Mouse (Mus musculus) heart, embryonic 14.5 days (tissue): Measurements from ENCODE around the gene Zfp296. TPM values are rescaled to one million over a fixed set of nuclear protein-coding genes. Genes with fewer than 3 reads are reported as not detected.

ENCODE experiments used
- ATAC-seq: fragments of 200-750 bp; cut with Nextera tagmentation; 2 replicates; pipeline ENCODE4 v1.8.0; 2017; ENCODE audit warnings: low read depth, moderate TSS enrichment; ENCODE audit not compliant: insufficient number of reproducible peaks, insufficient read depth, low FRiP score
- H3K27ac ChIP-seq, 2 experiments: fragments of 200-500 bp in 1 of 2; fragments of 300-500 bp in 1 of 2; sonication (generic) in 1 of 2; replicated peaks in 1 of 2; 2 replicates each; pipeline ENCODE4 v1.5.1; 2012 to 2014; ENCODE audit warnings: low read depth in 2 of 2, low read length in 2 of 2, control low read depth in 1 of 2, mild to moderate bottlenecking in 1 of 2, mixed read lengths in 1 of 2; ENCODE audit not compliant: control insufficient read depth in 1 of 2, insufficient read depth in 1 of 2
- H3K27me3 ChIP-seq: fragments of 300-500 bp; sonication (generic); 2 replicates; pipeline ENCODE4 v1.6.1; 2014; ENCODE audit warnings: mild to moderate bottlenecking, low read length, control low read depth; ENCODE audit not compliant: control insufficient read depth, insufficient read depth
- H3K36me3 ChIP-seq: fragments of 300-500 bp; sonication (generic); 2 replicates; pipeline ENCODE4 v1.6.1; 2014; ENCODE audit warnings: mild to moderate bottlenecking, control low read depth, low read length, mixed read lengths; ENCODE audit not compliant: control insufficient read depth, insufficient read depth
- H3K4me1 ChIP-seq, 2 experiments: fragments of 200-500 bp in 1 of 2; fragments of 300-500 bp in 1 of 2; sonication (generic) in 1 of 2; 2 replicates each; pipeline ENCODE4 v1.6.1; 2012 to 2014; ENCODE audit warnings: low read length in 2 of 2, control low read depth in 1 of 2, mixed read lengths in 1 of 2; ENCODE audit not compliant: control insufficient read depth in 2 of 2, insufficient read depth in 2 of 2
- H3K4me2 ChIP-seq: fragments of 300-500 bp; sonication (generic); 2 replicates; pipeline ENCODE4 v1.6.1; 2014; ENCODE audit warnings: mild to moderate bottlenecking, low read length
- H3K4me3 ChIP-seq, 2 experiments: fragments of 200-500 bp in 1 of 2; fragments of 300-500 bp in 1 of 2; sonication (generic) in 1 of 2; 2 replicates each; pipeline ENCODE4 v1.5.1; 2012 to 2014; ENCODE audit warnings: low read length in 2 of 2, mild to moderate bottlenecking in 2 of 2, control low read depth in 1 of 2, low read depth in 1 of 2, moderate library complexity in 1 of 2; ENCODE audit not compliant: control insufficient read depth in 1 of 2, insufficient read depth in 1 of 2
- H3K9ac ChIP-seq: fragments of 300-500 bp; sonication (generic); 2 replicates; pipeline ENCODE4 v1.6.1; 2014; ENCODE audit warnings: mild to moderate bottlenecking, low read length
- H3K9me3 ChIP-seq: fragments of 300-500 bp; sonication (generic); 2 replicates; pipeline ENCODE4 v1.6.1; 2016; ENCODE audit warnings: low read length, control low read depth; ENCODE audit not compliant: control insufficient read depth
- WGBS: fragments of 180-500 bp; shearing (Covaris S2); extraction: QIAGEN DNeasy Blood & Tissue Kit; methylation state at CpG from one replicate; pipeline ENCODE4 v1.1.7; 2014; 5-methylcytosine and 5-hydroxymethylcytosine counted together
- polyA plus RNA-seq: library from polyadenylated mRNA; unstranded; fragments of >200 nt; fragmentation: Nextera tagmentation; extraction: Ambion mirVana; gene quantifications from 2 replicates; pipeline ENCODE4 v1.2.1, GENCODE M21; 2014

Gene Zfp296
- polyA plus RNA-seq, 1 experiment from 2014 or later, result 0.38 TPM

- no peak overlapping the region for H3K27ac ChIP-seq
- no peak overlapping the region for H3K9ac ChIP-seq
- H3K27me3 ChIP-seq, result no peaks in the 10 kb centered on the region
- H3K4me3 ChIP-seq, result no peak overlapping the region
- WGBS, result 83% methylated on average over 10 of the region's 12 CpGs
- no peaks in the 10 kb centered on the region for H3K4me1 ChIP-seq
- H3K4me2 ChIP-seq, result no peak overlapping the region
- H3K36me3 ChIP-seq, result peaks cover 17% of the 10 kb centered on the region
- no peak for ATAC-seq
- no peaks in the 10 kb centered on the region for H3K9me3 ChIP-seq
These were observed 32.7 kb downstream of the Zfp296 start for GRCm38 (mm10) chr7:19609641-19610332.

- Histone ChIP-seq H3K9ac (no peak overlapping the region), H3K27ac (no peak overlapping the region), H3K9me3 (no peaks in the 10 kb centered on the region), H3K4me3 (no peak overlapping the region), H3K36me3 (peaks cover 24% of the 10 kb centered on the region), H3K4me2 (no peak overlapping the region), H3K4me1 (no peaks in the 10 kb centered on the region), H3K27me3 (no peaks in the 10 kb centered on the region)
- no peak for ATAC-seq
- WGBS, result 77% methylated on average over 5 of the region's 5 CpGs
These were observed 33.9 kb downstream of the Zfp296 start for GRCm38 (mm10) chr7:19610969-19611368.

- WGBS, result 82% methylated on average over 12 of the region's 12 CpGs
- no peak for ATAC-seq
These were observed 38.0 kb downstream of the Zfp296 start for GRCm38 (mm10) chr7:19615036-19615577.

GRCm38 (mm10) chr7:19619004-19619801 lies 42.1 kb downstream of the Zfp296 start:
- peak; percentile 38 for ATAC-seq
- peak overlapping the region; percentile 29 to 33 for H3K4me3 ChIP-seq
- no peaks in the 10 kb centered on the region for H3K9me3 ChIP-seq
- H3K36me3 ChIP-seq, result peaks cover 12% of the 10 kb centered on the region
- peaks cover 8% of the 10 kb centered on the region; the same call in 1 of the 2 replicates for H3K27me3 ChIP-seq
- H3K4me2 ChIP-seq, result peak overlapping the region; percentile 69
- H3K9ac ChIP-seq, result peak overlapping the region; percentile 62
- peaks cover 4% of the 10 kb centered on the region in 2 experiments; a peak in 3 of 4 replicates for H3K4me1 ChIP-seq
- 7% methylated on average over 35 of the region's 35 CpGs for WGBS
- no peak overlapping the region for H3K27ac ChIP-seq

More at GRCm38 (mm10) chr7:19615036-19615577, 38.0 kb downstream of the Zfp296 start:
- H3K36me3 ChIP-seq, result peaks cover 23% of the 10 kb centered on the region
- no peak overlapping the region for H3K9ac ChIP-seq
- H3K27ac ChIP-seq, result no peak overlapping the region
- H3K4me1 ChIP-seq, result peaks cover 4% of the 10 kb centered on the region in 2 experiments; a peak in 3 of 4 replicates
- H3K4me3 ChIP-seq, result no peak overlapping the region
- H3K4me2 ChIP-seq, result no peak overlapping the region
- peaks cover 8% of the 10 kb centered on the region; the same call in 1 of the 2 replicates for H3K27me3 ChIP-seq
- H3K9me3 ChIP-seq, result no peaks in the 10 kb centered on the region

DNA sequence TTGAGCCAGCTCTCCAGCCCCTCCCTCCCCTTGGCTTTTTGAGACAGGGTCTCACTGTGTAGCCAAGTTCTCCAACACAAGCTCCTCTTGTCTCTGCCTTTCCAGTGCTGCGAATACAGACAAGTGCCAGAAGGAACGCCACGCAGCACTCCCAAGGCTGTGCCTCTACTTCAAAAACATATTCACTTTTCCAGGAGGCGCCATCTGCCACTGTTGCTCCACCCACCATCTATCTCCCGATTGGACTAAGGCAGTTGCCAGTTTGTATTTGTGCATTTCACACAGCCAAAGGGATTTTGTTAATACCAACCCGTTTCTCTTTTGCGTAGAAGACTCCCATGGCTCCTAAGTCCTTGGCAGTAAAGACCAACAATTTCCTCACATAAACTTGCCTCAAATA lies 43.7 kb downstream of the Zfp296 start:
- Histone ChIP-seq H3K4me2 (no peak overlapping the region), H3K9ac (no peak overlapping the region), H3K27ac (no peak overlapping the region), H3K9me3 (no peaks in the 10 kb centered on the region), H3K4me1 (peaks cover 4% of the 10 kb centered on the region in 2 experiments; a peak in 3 of 4 replicates), H3K4me3 (no peak overlapping the region), H3K27me3 (peaks cover 8% of the 10 kb centered on the region; the same call in 1 of the 2 replicates), H3K36me3 (no peaks in the 10 kb centered on the region)
- WGBS, result 90% methylated on average over 7 of the region's 7 CpGs
- no peak for ATAC-seq

DNA sequence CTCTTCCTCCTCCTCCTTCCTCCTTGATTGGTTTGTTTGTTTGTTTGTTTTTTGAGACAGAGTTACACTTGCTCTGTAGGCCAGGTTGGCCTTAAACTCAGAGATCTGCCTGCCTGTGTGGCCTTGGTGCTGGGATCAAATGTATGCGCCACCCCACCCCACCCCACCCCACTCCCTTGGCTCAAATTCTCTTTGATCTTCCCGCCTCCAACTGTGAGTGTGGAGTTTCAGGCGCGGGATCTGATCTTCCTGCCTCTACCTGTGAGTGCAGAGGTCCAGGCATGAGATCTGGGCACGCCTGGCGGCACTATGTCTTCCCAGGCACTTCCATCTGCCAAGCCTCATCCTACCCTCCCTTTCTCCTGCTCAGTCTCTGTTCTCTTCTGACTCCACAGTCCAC lies 45.2 kb downstream of the Zfp296 start:
- Histone ChIP-seq H3K36me3 (no peaks in the 10 kb centered on the region), H3K27ac (no peak overlapping the region), H3K4me1 (peaks cover 4% of the 10 kb centered on the region in 2 experiments; a peak in 3 of 4 replicates), H3K4me3 (no peak overlapping the region), H3K4me2 (no peak overlapping the region), H3K9ac (no peak overlapping the region), H3K27me3 (peaks cover 8% of the 10 kb centered on the region; the same call in 1 of the 2 replicates), H3K9me3 (no peaks in the 10 kb centered on the region)
- WGBS, result 45% methylated on average over 6 of the region's 6 CpGs
- ATAC-seq, result no peak

GRCm38 (mm10) chr7:19623433-19623832 lies 46.3 kb downstream of the Zfp296 start:
- ATAC-seq, result no peak
- Histone ChIP-seq H3K27me3 (peaks cover 8% of the 10 kb centered on the region; the same call in 1 of the 2 replicates), H3K36me3 (no peaks in the 10 kb centered on the region), H3K4me1 (peaks cover 4 to 6% of the 10 kb centered on the region in 2 experiments; a peak in 3 of 4 replicates), H3K4me3 (no peak overlapping the region), H3K9ac (no peak overlapping the region), H3K4me2 (no peak overlapping the region), H3K27ac (no peak overlapping the region), H3K9me3 (no peaks in the 10 kb centered on the region)
- 58% methylated on average over 2 of the region's 2 CpGs for WGBS
